Mouse (Mus musculus): ENCODE results near the gene Dscaml1.

DNA sequence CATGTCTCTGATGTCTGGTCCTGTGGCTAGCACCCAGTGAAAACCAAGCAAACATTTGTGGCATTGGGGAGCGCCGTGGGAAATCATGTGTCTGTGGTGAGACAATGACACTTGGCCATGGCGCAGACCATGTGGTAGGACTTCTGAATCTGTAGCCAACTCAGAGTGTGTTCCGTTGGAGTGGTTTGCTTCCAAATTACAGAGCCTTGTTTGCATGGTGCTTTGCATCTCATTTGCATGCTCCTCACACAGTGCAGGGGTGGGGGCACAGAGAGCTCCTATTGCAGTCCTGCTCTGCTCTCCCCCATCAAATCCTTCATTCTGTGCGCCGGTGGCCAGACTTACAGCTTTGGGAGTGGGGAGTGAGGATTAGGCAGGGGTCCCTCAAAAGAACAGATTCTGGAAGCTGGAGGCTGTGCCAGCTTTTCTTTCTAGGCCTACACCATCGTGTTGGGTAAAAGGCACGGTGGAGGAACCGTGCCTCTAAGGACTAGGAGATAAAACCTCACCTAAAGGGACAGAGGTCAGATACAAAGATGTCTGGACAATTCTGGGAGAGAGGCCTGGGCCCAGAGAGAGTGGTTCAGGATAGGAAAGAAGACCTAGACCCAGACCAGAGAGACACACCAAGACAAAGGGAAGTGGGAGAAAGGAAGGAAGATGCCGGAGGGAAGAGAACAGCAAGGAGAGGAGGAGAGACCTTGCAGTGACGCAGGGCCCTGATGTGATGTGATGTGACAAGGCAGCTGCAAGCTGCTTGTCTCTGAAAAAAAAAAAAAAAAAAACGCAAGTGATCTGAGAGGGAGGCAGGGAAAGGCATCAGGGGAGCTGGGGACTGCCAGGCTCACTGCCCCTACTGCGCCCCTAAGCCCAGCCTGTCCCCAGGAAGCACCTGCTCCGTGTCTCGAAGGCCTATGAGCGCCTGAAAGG is 237.2 kb downstream of the Dscaml1 start:
- TF ChIP-seq CHD2 (IDR thresholded peaks at IDR 0.05; ENCODE audit: low read depth, low read length) (no peak), HCFC1 (IDR thresholded peaks at IDR 0.05; ENCODE audit: borderline replicate concordance, insufficient read depth, low read length) (no peak)

Data from ES-E14 (cell line).